Mouse (Mus musculus): Measurements from ENCODE around the gene Rab3c. TPM values are rescaled to one million over a fixed set of nuclear protein-coding genes. Genes with fewer than 3 reads are reported as not detected.

The Rab3c gene
- not detected in 2 replicates for total RNA-seq (2017)

DNA sequence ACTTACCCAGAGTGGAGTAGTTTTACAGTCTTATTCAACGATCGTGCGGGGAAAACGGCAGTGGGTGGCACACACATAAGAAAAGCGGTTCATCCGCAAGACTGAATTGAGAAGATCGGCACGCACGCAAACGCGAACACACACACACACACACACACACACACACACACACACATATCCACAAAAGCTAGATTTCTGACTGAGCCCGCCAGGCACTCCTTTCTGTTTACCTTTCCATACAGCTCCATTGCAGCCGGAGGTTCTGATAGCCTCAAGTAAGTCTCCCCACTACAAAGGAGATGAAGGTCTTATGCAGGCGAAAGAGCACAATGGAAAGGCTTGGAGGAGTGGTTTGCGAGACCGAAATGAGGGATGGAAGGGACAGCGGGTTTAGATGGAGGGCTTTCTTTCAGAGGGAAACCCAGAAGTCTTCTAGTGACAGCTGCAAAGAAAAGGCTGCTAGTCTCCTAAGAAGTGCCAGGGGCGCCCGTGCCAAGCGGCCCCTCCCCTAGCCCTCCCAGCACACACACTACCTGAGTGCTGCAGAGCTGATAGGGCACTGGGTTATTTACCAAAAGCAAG lies at the start of gene Rab3c:
Gene Rab3c (minus strand): TSS at position 434 of the 582 bp plus-strand sequence.
- no peak for ATAC-seq (replicated peaks; ENCODE audit: low read depth, poor library complexity, severe bottlenecking)

- ATAC-seq (replicated peaks; ENCODE audit: low read depth, poor library complexity, severe bottlenecking), result no peak
Observed at GRCm38 (mm10) chr13:110318746-110319145, 38.0 kb upstream of the Rab3c start.

- ATAC-seq (replicated peaks; ENCODE audit: low read depth, poor library complexity, severe bottlenecking), result no peak
Observed at GRCm38 (mm10) chr13:110307188-110307587, 26.4 kb upstream of the Rab3c start.

DNA sequence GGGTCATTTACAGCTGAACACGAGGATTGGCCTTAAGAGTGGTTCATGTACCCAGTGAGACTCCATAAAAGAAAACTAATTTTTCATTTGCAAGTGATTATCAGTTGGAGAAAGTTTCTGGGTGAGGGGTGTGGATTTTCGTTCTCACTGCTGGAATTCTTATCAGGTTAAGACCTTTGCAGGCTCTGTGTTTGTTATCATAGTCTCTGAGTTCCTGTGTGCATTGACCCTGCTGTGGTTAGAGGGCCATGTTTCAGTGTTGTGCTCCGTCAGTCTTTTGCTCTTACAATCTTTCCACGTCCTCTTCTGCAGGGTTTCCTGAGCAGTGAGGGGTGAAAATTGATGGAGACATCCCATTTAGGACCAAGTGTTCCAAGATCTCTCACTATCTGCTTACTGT lies 16.3 kb upstream of the Rab3c start:
- ATAC-seq (replicated peaks; ENCODE audit: low read depth, poor library complexity, severe bottlenecking), result no peak

DNA sequence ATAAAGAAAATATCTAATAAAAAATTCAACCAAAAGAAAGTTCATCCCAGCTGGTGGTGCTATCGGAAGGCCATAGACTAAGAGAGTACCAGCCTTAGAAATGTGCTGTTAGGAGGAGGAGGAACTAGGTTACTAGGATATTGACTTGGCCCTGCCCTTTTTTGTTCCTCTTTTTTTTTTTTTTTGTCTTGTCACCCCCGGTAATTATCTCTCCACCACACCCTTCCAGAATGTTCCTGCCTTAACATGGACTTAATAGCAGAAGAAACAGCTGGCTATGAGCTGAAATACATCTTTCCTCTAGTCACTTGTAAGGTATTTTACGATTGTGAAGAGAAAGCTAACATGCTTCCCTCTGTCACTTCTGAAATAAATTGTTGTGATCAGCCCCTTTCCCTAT lies 7.7 kb upstream of the Rab3c start:
- ATAC-seq (replicated peaks; ENCODE audit: low read depth, poor library complexity, severe bottlenecking), result peak; percentile 92

- no peak for ATAC-seq (replicated peaks; ENCODE audit: low read depth, poor library complexity, severe bottlenecking)
Observed at GRCm38 (mm10) chr13:110283781-110284180, 3.0 kb upstream of the Rab3c start.

- ATAC-seq (replicated peaks; ENCODE audit: low read depth, poor library complexity, severe bottlenecking), result peak; percentile 99
Observed at GRCm38 (mm10) chr13:110280028-110280562, 701 bp downstream of the Rab3c start.

DNA sequence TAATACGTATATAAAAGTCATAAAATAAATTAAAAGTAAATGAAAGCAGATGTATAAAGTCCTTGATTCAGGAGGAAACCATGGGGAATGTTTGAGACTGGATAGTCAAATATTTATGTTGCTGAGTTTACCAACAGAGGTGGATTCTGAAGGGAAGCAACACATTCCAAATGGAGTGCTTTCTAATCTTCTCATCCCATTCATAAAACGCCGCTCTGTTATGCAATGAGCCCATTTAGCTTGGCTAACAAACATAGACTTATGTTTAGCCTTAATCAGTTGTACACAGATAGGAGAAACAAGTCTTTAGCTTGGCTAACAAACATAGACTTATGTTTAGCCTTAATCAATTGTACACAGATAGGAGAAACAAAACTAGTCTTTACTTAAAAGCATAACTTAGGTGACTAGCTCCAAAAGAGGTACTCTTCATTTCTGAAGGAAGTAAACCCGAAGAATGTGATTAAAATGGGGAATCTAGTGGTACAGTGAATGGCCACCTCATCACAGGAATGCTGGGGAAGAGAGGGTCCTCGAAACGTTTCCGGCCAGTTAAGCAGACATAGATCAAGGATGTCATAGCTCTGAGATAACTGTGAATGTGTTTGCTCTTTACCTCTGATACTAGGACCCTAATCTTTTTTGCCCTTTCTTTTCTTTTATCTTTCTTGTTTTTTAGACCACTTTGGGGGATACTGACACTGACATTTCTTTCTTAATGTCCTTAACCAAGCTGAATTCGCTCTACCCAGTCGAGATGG lies 1.6 kb downstream of the Rab3c start:
- ATAC-seq (replicated peaks; ENCODE audit: low read depth, poor library complexity, severe bottlenecking), result no peak

DNA sequence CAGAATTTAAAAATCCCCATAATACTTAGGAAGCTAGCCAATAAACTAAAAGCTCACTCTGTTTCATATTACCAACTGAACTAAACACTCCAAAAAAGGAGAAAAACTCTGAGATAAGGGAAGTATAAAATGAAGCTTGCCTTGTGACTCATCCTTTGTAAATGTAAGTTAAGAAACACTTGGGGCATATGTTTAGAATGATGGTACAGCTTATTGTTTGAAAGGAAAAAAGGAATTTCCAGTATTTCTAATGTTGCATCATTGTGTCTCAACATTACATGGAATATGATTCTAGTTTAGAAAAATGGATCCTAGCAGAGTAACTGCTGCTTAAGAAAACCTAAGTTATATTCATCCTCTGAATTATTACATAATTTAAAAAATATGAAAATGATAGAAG lies 3.1 kb downstream of the Rab3c start:
- ATAC-seq (replicated peaks; ENCODE audit: low read depth, poor library complexity, severe bottlenecking), result no peak

GRCm38 (mm10) chr13:110275471-110275870 lies 5.3 kb downstream of the Rab3c start:
- no peak for ATAC-seq (replicated peaks; ENCODE audit: low read depth, poor library complexity, severe bottlenecking)

DNA sequence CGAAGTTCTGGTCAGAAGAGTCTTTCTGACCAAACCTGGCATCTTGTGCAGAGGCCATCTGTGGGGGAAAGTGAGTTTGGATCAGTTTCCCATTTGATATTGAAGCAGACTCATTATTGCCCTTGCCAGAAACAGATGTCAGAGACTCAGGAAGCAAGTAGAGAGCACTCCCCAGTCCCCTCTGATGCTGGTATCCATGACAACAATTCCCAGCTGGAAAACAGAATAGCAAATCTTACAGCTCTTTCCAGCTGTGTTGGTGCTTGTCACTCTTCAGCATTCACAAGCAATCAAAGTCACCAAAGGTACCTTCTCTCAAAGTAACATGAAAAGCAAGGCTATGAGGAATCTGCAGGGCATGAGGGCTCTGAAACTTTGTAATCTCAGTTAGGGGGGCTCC lies 20.1 kb downstream of the Rab3c start:
- no peak for ATAC-seq (replicated peaks; ENCODE audit: low read depth, poor library complexity, severe bottlenecking)

DNA sequence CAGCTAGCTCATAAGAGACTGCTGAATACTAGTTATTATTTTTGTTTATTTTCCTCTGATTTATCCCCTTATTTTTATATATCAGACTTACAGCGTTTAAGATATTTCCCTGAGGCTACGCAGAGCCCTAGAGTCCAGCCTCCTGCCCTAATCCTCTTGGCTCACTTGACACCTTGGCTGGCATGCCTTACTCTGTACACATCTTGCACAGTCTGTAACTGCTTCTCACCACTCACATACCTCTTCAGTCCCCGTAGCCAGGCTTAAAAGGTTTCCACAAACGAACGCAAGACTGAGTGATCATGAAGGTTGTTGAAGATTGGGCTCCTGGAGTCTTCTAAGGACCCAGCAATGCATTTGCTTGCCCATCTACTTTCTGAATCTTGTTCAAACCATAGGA lies 29.3 kb downstream of the Rab3c start:
- no peak for ATAC-seq (replicated peaks; ENCODE audit: low read depth, poor library complexity, severe bottlenecking)

DNA sequence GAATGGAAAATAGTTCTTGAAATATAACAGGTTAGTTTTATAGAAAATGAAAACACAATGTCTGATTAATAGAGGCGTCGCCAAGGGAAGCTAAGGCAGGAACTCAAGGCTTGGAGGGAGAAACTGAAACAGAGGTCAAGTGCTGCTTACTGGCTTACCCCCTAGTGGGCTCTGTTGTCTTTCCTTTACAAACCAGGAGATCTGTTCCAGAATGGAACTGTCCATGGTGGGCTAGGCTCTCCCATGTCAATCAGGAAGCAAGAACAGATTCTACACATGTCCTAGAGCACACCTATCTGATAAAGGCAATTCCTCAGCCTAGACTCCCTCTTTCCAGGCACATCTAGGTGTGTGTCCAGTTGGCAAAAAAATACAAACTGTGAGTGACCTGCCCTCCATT lies 32.3 kb downstream of the Rab3c start:
- ATAC-seq (replicated peaks; ENCODE audit: low read depth, poor library complexity, severe bottlenecking), result no peak

DNA sequence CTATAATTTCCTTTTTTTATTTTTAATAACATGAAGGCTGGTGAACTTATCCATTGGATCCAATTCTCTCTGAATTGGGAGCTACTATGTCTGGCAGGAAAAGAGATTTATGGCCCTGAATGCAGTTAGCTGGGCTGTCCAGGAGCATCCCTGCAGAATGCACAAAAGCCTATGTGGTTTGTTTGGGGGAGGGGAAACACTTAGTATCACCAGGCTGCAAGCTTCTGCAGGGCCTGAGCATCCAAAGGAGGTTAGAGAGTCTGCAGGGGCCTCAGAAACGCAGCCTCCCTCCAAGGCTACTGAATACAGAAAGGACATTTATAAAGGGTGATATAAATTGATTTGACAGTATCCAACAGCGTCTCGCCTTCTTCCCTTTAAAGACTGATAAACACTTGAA lies 41.8 kb downstream of the Rab3c start:
- ATAC-seq (replicated peaks; ENCODE audit: low read depth, poor library complexity, severe bottlenecking), result no peak

GRCm38 (mm10) chr13:110237209-110237935 lies 43.4 kb downstream of the Rab3c start:
- no peak for ATAC-seq (replicated peaks; ENCODE audit: low read depth, poor library complexity, severe bottlenecking)

DNA sequence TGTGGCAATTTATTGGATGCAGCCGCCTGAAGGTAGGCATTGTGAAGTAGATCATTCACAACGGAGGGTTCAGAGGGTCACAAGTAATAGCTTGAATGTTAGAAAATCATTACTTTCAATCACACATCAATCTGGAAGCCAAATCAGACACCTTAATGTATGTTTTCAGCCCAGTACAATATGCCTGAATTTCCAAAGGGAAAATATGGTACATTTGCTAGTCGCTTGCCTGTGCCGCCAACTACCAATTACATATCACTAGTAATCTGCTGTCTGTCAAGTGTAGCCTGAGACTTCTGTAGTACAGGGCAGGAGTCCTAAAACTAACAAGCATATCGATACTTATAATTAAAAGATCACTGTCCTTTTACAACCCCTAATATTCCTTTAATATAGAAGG lies 47.4 kb downstream of the Rab3c start:
- no peak for ATAC-seq (replicated peaks; ENCODE audit: low read depth, poor library complexity, severe bottlenecking)

GRCm38 (mm10) chr13:110231086-110231688 lies 49.6 kb downstream of the Rab3c start:
- ATAC-seq (replicated peaks; ENCODE audit: low read depth, poor library complexity, severe bottlenecking), result no peak

DNA sequence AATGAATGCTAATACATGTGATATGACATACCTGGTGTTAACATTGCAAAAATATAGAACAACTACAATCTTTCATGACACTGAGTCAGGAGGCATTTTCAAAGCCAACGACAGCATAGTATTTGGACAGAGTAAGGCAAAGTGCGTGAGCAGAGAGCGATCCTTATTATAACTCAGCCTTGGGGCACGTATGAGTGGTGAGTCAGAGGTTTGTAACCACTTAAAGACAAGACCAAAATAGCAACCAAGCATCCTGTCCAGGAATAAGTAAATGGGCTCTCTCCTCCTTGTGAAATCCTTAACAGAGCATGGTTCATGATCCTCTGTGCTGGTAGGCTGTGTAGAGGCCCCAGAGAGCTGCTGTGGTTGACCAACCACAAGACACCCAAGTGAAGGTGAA lies 50.8 kb downstream of the Rab3c start:
- ATAC-seq (replicated peaks; ENCODE audit: low read depth, poor library complexity, severe bottlenecking), result no peak

GRCm38 (mm10) chr13:110219195-110219594 lies 61.6 kb downstream of the Rab3c start:
- no peak for ATAC-seq (replicated peaks; ENCODE audit: low read depth, poor library complexity, severe bottlenecking)

DNA sequence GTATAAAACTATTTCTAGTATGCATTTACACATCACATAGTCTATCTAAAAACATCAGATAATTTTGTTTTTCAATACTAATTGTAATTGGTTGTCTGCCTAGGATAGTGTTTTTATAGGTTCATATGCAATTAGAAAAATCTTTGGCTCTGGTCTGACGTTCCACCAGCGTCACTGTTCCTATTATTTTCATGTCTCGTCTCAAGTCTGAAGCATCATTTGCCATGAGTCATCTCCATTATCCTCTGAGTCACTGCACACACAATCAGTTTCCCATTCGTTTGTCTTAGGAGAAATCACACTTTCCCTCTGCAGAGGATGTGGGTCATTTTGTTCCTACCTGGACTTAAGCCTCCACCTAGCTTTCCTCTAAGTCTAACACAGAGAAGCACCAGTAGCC lies 62.3 kb downstream of the Rab3c start:
- no peak for ATAC-seq (replicated peaks; ENCODE audit: low read depth, poor library complexity, severe bottlenecking)
